Mouse (Mus musculus) cortical plate, adult 2 months (tissue): Measurements from ENCODE around the gene Grifin.

Experiments used
- CTCF ChIP-seq: fragments of 200-500 bp; IDR thresholded peaks from 2 replicates; pipeline ENCODE4 v1.5.1; 2011; ENCODE audit warnings: mild to moderate bottlenecking, control low read depth, low read length; ENCODE audit not compliant: insufficient read depth; ENCODE audit errors: extremely low read depth
- POLR2A ChIP-seq: fragments of 200-500 bp; IDR thresholded peaks from 2 replicates; pipeline ENCODE4 v1.6.1; 2011; ENCODE audit warnings: mild to moderate bottlenecking, low read length, control low read depth; ENCODE audit not compliant: insufficient read depth; ENCODE audit errors: extremely low read depth

DNA sequence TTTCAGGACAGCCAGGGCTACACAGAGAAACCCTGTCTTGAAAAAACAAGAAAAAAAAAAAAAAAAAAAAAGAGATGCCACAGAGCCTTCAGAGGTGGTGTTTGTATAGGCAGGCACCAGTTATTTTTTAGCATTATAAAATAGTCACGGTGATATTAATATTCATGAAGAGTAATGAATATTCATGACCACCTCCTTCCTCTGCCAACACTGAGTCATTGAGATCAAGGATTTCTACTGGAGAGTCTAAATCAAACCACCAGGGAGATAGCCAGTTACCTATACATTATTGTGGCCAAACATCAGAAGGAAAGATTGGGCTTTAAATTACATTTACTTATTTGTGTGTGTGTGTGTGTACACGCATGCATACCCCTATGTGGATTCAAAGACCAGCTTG, 38.1 kb downstream of the Grifin start:
- no peak for TF ChIP-seq CTCF
- no peak for TF ChIP-seq POLR2A
